In the genomic region with DNA sequence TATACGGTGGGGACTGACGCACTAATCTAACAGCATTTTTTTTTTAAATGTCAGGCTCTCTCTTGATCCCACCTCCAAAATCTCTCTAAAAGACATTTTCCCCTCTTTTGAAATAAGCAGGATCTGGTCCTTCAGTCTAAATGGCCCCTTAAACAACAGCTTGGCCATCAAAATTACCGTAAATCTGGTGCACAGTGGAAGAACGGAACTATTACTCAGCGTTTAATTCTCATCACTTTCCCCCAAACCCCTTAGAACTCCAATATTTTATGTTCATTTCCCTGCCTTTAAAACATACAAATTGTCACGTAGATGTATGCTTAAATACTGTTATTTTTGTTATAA, we compare ENCODE assay signal across 9 mouse cellular contexts. TPM values are rescaled to one million over a fixed set of nuclear protein-coding genes. Genes with fewer than 3 reads are reported as not detected.
DNase-seq lines count a peak whose midpoint lies in the region; ATAC-seq and TF ChIP-seq lines count a peak whose summit lies in the region.
"Had no signal": no experiment of that assay in that cellular context is flagged by ENCODE, and none has a peak within 500 bp of the region (broad histone marks: within the 10 kb centered on the region; RNA-seq: fewer than 3 reads in every experiment).

No protein-coding gene starts in this region.

- peak overlapping the region; percentile 67; the same call in 1 of the 2 replicates for H3K27ac ChIP-seq in embryonic fibroblast, embryonic 13.5 days (ENCODE audit: insufficient read depth, low read length)
- no peak overlapping the region for H3K27ac ChIP-seq in intestine, postnatal 0 days (ENCODE audit: low read depth, low read length)
- H3K27ac ChIP-seq in neural tube, embryonic 14.5 days (ENCODE audit: low read depth, low read length): no peak overlapping the region; the same call in 1 of the 2 replicates

- H3K27me3 ChIP-seq in intestine, postnatal 0 days (replicated peaks; ENCODE audit: control insufficient read depth, insufficient read depth, low read length): no peaks in the 10 kb centered on the region
- no peaks in the 10 kb centered on the region for H3K27me3 ChIP-seq in neural tube, embryonic 14.5 days (ENCODE audit: control insufficient read depth, insufficient read depth, low read length)

- H3K36me3 ChIP-seq in intestine, postnatal 0 days (ENCODE audit: control insufficient read depth, insufficient read depth): no peaks in the 10 kb centered on the region
- H3K36me3 ChIP-seq in neural tube, embryonic 14.5 days (ENCODE audit: control insufficient read depth, insufficient read depth, low read length): no peaks in the 10 kb centered on the region

- H3K4me3 ChIP-seq in lung, adult 2 months (replicated peaks; ENCODE audit: extremely low read depth, low read depth, low read length): peak overlapping the region; percentile 33
- H3K4me3 ChIP-seq in embryonic fibroblast, embryonic 13.5 days (ENCODE audit: insufficient read depth, low read length): peak overlapping the region; percentile 8; the same call in 1 of the 2 replicates
- H3K4me3 ChIP-seq in intestine, postnatal 0 days (ENCODE audit: low read depth, low read length): peak overlapping the region; percentile 60
- H3K4me3 ChIP-seq in neural tube, embryonic 14.5 days (ENCODE audit: low read depth, low read length): peak overlapping the region; percentile 52

- no peaks in the 10 kb centered on the region for H3K9me3 ChIP-seq in intestine, postnatal 0 days (ENCODE audit: control insufficient read depth)
- no peaks in the 10 kb centered on the region for H3K9me3 ChIP-seq in neural tube, embryonic 14.5 days (ENCODE audit: control insufficient read depth, low read length)

- no peak for TF ChIP-seq CTCF in lung, adult 2 months (IDR thresholded peaks at IDR 0.05; ENCODE audit: insufficient read depth, low read length)
- TF ChIP-seq CTCF in embryonic fibroblast, embryonic 13.5 days (IDR thresholded peaks at IDR 0.05; ENCODE audit: borderline replicate concordance, insufficient read depth, low read length): no peak
- no peak for TF ChIP-seq CTCF in intestine, postnatal 0 days (IDR thresholded peaks at IDR 0.05; ENCODE audit: low read depth)

- peak overlapping the region; percentile 57 for H3K4me2 ChIP-seq in intestine, postnatal 0 days (replicated peaks; ENCODE audit: low read depth)
- H3K4me2 ChIP-seq in neural tube, embryonic 14.5 days (ENCODE audit: low read depth, low read length): peak overlapping the region; percentile 34

- no peak overlapping the region for H3K9ac ChIP-seq in intestine, postnatal 0 days (ENCODE audit: low read depth, low read length)
- H3K9ac ChIP-seq in neural tube, embryonic 14.5 days (replicated peaks; ENCODE audit: low read depth, low read length): peak overlapping the region; percentile 21; the same call in 1 of the 2 replicates

- ATAC-seq in intestine, postnatal 0 days: no peak
- ATAC-seq in neural tube, embryonic 14.5 days (ENCODE audit: low read depth): peak; percentile 26

- WGBS in lung, adult 2 months: 43% methylated on average over 6 of the region's 6 CpGs
- WGBS in intestine, postnatal 0 days: 29% methylated on average over 6 of the region's 6 CpGs
- 30% methylated on average over 6 of the region's 6 CpGs for WGBS in neural tube, embryonic 14.5 days

- DNase-seq in lung, adult 2 months: no peak
- no peak for DNase-seq in lung, adult 18-20 months
- DNase-seq in gastrocnemius, postnatal 25 days: no peak
- no peak for DNase-seq in retina, embryonic 14.5 days (ENCODE audit: low spot score)
- DNase-seq in adrenal gland, adult 8-10 months: no peak

- no peak for TF ChIP-seq POLR2A in lung, adult 2 months (IDR thresholded peaks at IDR 0.05; ENCODE audit: borderline replicate concordance, extremely low read depth, low read depth, low read length)
- TF ChIP-seq POLR2A in embryonic fibroblast, embryonic 13.5 days (IDR thresholded peaks at IDR 0.05; ENCODE audit: low read depth, low read length): no peak

- H3K4me1 ChIP-seq in lung, adult 2 months (ENCODE audit: control insufficient read depth, insufficient read depth, low read length): no peaks in the 10 kb centered on the region
- H3K4me1 ChIP-seq in embryonic fibroblast, embryonic 13.5 days (ENCODE audit: control insufficient read depth, insufficient read depth, low read length): no peaks in the 10 kb centered on the region
- no peaks in the 10 kb centered on the region for H3K4me1 ChIP-seq in intestine, postnatal 0 days (replicated peaks; ENCODE audit: control insufficient read depth, insufficient read depth, low read length)
- H3K4me1 ChIP-seq in neural tube, embryonic 14.5 days (ENCODE audit: control insufficient read depth, insufficient read depth, low read length): no peaks in the 10 kb centered on the region

RNA-seq across cellular contexts. Expression of a gene that starts 0.4 kb away (rescaled TPM):
- polyA plus RNA-seq in lung, adult 2 months (2012; rRNA removed): 0.71 and 0.72 TPM in 2 replicates
- 4.8 and 6.6 TPM in 2 replicates for polyA plus RNA-seq in embryonic fibroblast, embryonic 13.5 days (2011; ENCODE audit: insufficient read length, low read depth, missing spikeins)
- polyA plus RNA-seq in intestine, postnatal 0 days (2015; fragmentation: Nextera tagmentation; extraction: Ambion mirVana): 1.7 TPM in 2 replicates
- polyA plus RNA-seq in neural tube, embryonic 14.5 days (2014; fragmentation: Nextera tagmentation; extraction: Ambion mirVana): 10.1 and 11.0 TPM in 2 replicates
- 1 to 10 TPM in 1 of 2 experiments, under 1 TPM in 1; 0.95 to 1.8 TPM for total RNA-seq in gastrocnemius, postnatal 25 days (2021)
- total RNA-seq in adrenal gland, adult 8-10 months (2022): 10 to 100 TPM in 3 of 4 experiments, 1 to 10 TPM in 1; 9.4 to 10.9 (median 10.3) TPM

RNA-seq across cellular contexts. Expression of a gene that starts 44.9 kb away (rescaled TPM):
- not detected in 2 replicates for polyA plus RNA-seq in lung, adult 2 months (2012; rRNA removed)
- 0.77 and 0.93 TPM in 2 replicates for polyA plus RNA-seq in embryonic fibroblast, embryonic 13.5 days (2011; ENCODE audit: insufficient read length, low read depth, missing spikeins)
- 0.12 TPM in 2 replicates for polyA plus RNA-seq in intestine, postnatal 0 days (2015; fragmentation: Nextera tagmentation; extraction: Ambion mirVana)
- 0.11 and 0.12 TPM in 2 replicates for polyA plus RNA-seq in neural tube, embryonic 14.5 days (2014; fragmentation: Nextera tagmentation; extraction: Ambion mirVana)
- total RNA-seq in gastrocnemius, postnatal 25 days (2021): not detected
- total RNA-seq in adrenal gland, adult 8-10 months (2022): under 1 TPM in 2 of 4 experiments, not detected in 2; 0.11 to 0.25 TPM
- polyA plus RNA-seq: large intestine, adult 2 months had no signal

Comparison
In these comparisons a context has a peak if more than half of its experiments do, and no peak if none do; other contexts are left out.
1. H3K4me3 ChIP-seq: peak in every context shown above with its lines; median percentile 60 in intestine, postnatal 0 days; 52 in neural tube, embryonic 14.5 days; 33 in lung, adult 2 months; 8 in embryonic fibroblast, embryonic 13.5 days.